Mouse (Mus musculus) lung, postnatal 0 days (tissue): ENCODE measurements around the gene Mlip.

ENCODE experiments used
- CTCF ChIP-seq: IDR thresholded peaks from 2 replicates; pipeline ENCODE4 v1.5.1; 2016; ENCODE audit warnings: antibody characterized with exemption, mild to moderate bottlenecking
- EP300 ChIP-seq: IDR thresholded peaks from 2 replicates; pipeline ENCODE4 v1.6.1; 2016; ENCODE audit warnings: antibody characterized with exemption, mild to moderate bottlenecking, control low read depth

DNA sequence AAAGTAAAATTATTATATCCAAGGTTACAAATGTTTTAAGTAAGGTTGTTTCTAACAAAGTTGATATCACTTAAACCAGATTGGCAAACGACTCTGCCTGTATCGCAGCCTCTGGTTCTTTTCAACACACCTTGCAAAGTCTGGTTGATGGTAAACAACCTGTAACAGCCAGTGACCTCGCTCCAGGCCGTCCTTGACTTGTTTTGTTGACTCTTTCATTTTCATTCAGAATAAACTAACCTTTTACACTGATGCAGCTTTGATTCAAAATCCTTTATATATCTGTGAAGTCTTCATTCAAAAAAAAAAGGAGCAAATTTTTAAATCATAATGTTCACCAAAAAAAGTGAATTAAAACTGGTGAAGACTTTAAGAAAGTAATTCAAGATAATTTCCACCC is 44.3 kb upstream of the Mlip start:
- TF ChIP-seq CTCF (no peak), EP300 (no peak)
